10 mouse cellular contexts compared by ENCODE assay signal in genomic region chr11:120164028-120164427, GRCm38 (mm10). TPM values are rescaled to one million over a fixed set of nuclear protein-coding genes. Genes with fewer than 3 reads are reported as not detected.
DNase-seq lines count a peak whose midpoint lies in the region; ATAC-seq and TF ChIP-seq lines count a peak whose summit lies in the region.
"Had no signal": no experiment of that assay in that cellular context is flagged by ENCODE, and none has a peak within 500 bp of the region (broad histone marks: within the 10 kb centered on the region; RNA-seq: fewer than 3 reads in every experiment).

No protein-coding gene starts in this region.

- H3K4me2 ChIP-seq in heart, embryonic 12.5 days, result peak overlapping the region; percentile 55
- no peak overlapping the region for H3K4me2 ChIP-seq in liver, embryonic 11.5 days
- no peak overlapping the region for H3K4me2 ChIP-seq in liver, embryonic 12.5 days
- peak overlapping the region; percentile 40; the same call in 1 of the 2 replicates for H3K4me2 ChIP-seq in limb, embryonic 13.5 days (replicated peaks)

- intact Hi-C loops in left cerebral cortex, adult 2 months (cut with DNase I), result no loop called here

- TF ChIP-seq CTCF in left cerebral cortex, adult 2 months (IDR thresholded peaks at IDR 0.05), result no peak

- no peak for ATAC-seq in heart, embryonic 12.5 days (ENCODE audit: insufficient number of reproducible peaks, low FRiP score)
- ATAC-seq in liver, embryonic 11.5 days (replicated peaks; ENCODE audit: low FRiP score), result no peak
- no peak for ATAC-seq in liver, embryonic 12.5 days
- 0 out of 2 replicates have a peak, but pooled peaks have one; percentile 22 for ATAC-seq in limb, embryonic 13.5 days (ENCODE audit: low FRiP score, low read depth)

- peak overlapping the region; percentile 91 for H3K27ac ChIP-seq in heart, embryonic 12.5 days (ENCODE audit: poor library complexity, severe bottlenecking)
- peak overlapping the region; percentile 14; the same call in 1 of the 2 replicates for H3K27ac ChIP-seq in liver, embryonic 11.5 days (ENCODE audit: low read depth, low read length)
- H3K27ac ChIP-seq in liver, embryonic 12.5 days, result no peak overlapping the region
- peak overlapping the region; percentile 99 for H3K27ac ChIP-seq in brown adipose tissue, adult 24 weeks (replicated peaks; ENCODE audit: low read depth, low read length)
- peak overlapping the region; percentile 6; the same call in 1 of the 2 replicates for H3K27ac ChIP-seq in limb, embryonic 13.5 days
- H3K27ac ChIP-seq in left cerebral cortex, adult 2 months, result no peak overlapping the region

- H3K36me3 ChIP-seq in heart, embryonic 12.5 days, result no peaks in the 10 kb centered on the region
- H3K36me3 ChIP-seq in liver, embryonic 11.5 days (ENCODE audit: control insufficient read depth, insufficient read depth, low read length), result no peaks in the 10 kb centered on the region
- H3K36me3 ChIP-seq in liver, embryonic 12.5 days, result no peaks in the 10 kb centered on the region
- H3K36me3 ChIP-seq in limb, embryonic 13.5 days, result no peaks in the 10 kb centered on the region

- peaks cover 66% of the 10 kb centered on the region for H3K4me1 ChIP-seq in heart, embryonic 12.5 days (replicated peaks)
- H3K4me1 ChIP-seq in liver, embryonic 11.5 days (replicated peaks; ENCODE audit: control insufficient read depth, insufficient read depth, low read length), result peaks cover 24% of the 10 kb centered on the region
- peaks cover 26% of the 10 kb centered on the region for H3K4me1 ChIP-seq in liver, embryonic 12.5 days
- peaks cover 7% of the 10 kb centered on the region for H3K4me1 ChIP-seq in brown adipose tissue, adult 24 weeks (ENCODE audit: control insufficient read depth, insufficient read depth, insufficient read length, low read length)
- H3K4me1 ChIP-seq in limb, embryonic 13.5 days, result peaks cover 71% of the 10 kb centered on the region

- H3K9ac ChIP-seq in heart, embryonic 12.5 days, result peak overlapping the region; percentile 19; the same call in 1 of the 2 replicates
- H3K9ac ChIP-seq in liver, embryonic 11.5 days (ENCODE audit: low read depth, low read length), result no peak overlapping the region
- H3K9ac ChIP-seq in liver, embryonic 12.5 days, result no peak overlapping the region
- peak overlapping the region; percentile 31; the same call in 1 of the 2 replicates for H3K9ac ChIP-seq in limb, embryonic 13.5 days

- no peak overlapping the region for H3K4me3 ChIP-seq in heart, embryonic 12.5 days
- H3K4me3 ChIP-seq in liver, embryonic 11.5 days (ENCODE audit: low read depth, low read length), result no peak overlapping the region
- H3K4me3 ChIP-seq in liver, embryonic 12.5 days, result no peak overlapping the region
- H3K4me3 ChIP-seq in brown adipose tissue, adult 24 weeks (ENCODE audit: insufficient read depth, low read depth, low read length), result peak overlapping the region; percentile 39
- H3K4me3 ChIP-seq in limb, embryonic 13.5 days, result no peak overlapping the region
- no peak overlapping the region for H3K4me3 ChIP-seq in left cerebral cortex, adult 2 months

- no peak for DNase-seq in heart, adult 8-10 months (ENCODE audit: low spot score)
- DNase-seq in liver, embryonic 11.5 days (ENCODE audit: low spot score), result no peak
- no peak for DNase-seq in left cerebral cortex, adult 2 months (ENCODE audit: extremely low spot score in 1 of 2, low spot score in 2 of 2)
- DNase-seq in right cerebral cortex, postnatal 14 days, result no peak
- DNase-seq: gastrocnemius, postnatal 36 days; lung, postnatal 36 days had no signal

- H3K27me3 ChIP-seq in heart, embryonic 12.5 days (replicated peaks), result no peaks in the 10 kb centered on the region
- H3K27me3 ChIP-seq in liver, embryonic 11.5 days (replicated peaks; ENCODE audit: control insufficient read depth, insufficient read depth, low read length), result no peaks in the 10 kb centered on the region
- H3K27me3 ChIP-seq in liver, embryonic 12.5 days (replicated peaks), result no peaks in the 10 kb centered on the region
- peaks cover 4% of the 10 kb centered on the region; the same call in 1 of the 2 replicates for H3K27me3 ChIP-seq in limb, embryonic 13.5 days

- no peaks in the 10 kb centered on the region for H3K9me3 ChIP-seq in heart, embryonic 12.5 days (replicated peaks)
- H3K9me3 ChIP-seq in liver, embryonic 11.5 days (ENCODE audit: control insufficient read depth, low read length), result no peaks in the 10 kb centered on the region
- no peaks in the 10 kb centered on the region for H3K9me3 ChIP-seq in liver, embryonic 12.5 days (replicated peaks)
- no peaks in the 10 kb centered on the region for H3K9me3 ChIP-seq in limb, embryonic 13.5 days

- 62% methylated on average over 5 of the region's 5 CpGs for WGBS in heart, embryonic 12.5 days
- WGBS in liver, embryonic 11.5 days, result 63% methylated on average over 5 of the region's 5 CpGs
- 60% methylated on average over 5 of the region's 5 CpGs for WGBS in liver, embryonic 12.5 days (ENCODE audit: insufficient replicate concordance)
- WGBS in limb, embryonic 13.5 days, result 29% methylated on average over 5 of the region's 5 CpGs

RNA-seq across cellular contexts. Expression of gene Slc38a10, which starts 12.9 kb away (rescaled TPM):
- polyA plus RNA-seq in heart, embryonic 12.5 days (2016; fragmentation: Nextera tagmentation; extraction: Ambion mirVana), result 114 and 117 TPM in 2 replicates
- total RNA-seq in heart, adult 8-10 months (2022), result 100 to 1,000 TPM in 1 of 4 experiments, 10 to 100 TPM in 3; 88.9 to 104 (median 91.6) TPM
- polyA plus RNA-seq in liver, embryonic 11.5 days (2014; fragmentation: Nextera tagmentation; extraction: Ambion mirVana), result 59.4 and 64.5 TPM in 2 replicates
- 54.9 and 55.2 TPM in 2 replicates for polyA plus RNA-seq in liver, embryonic 12.5 days (2016; fragmentation: Nextera tagmentation; extraction: Ambion mirVana)
- polyA plus RNA-seq in brown adipose tissue, adult 24 weeks (2012; ENCODE audit: insufficient read depth, insufficient read length, missing spikeins), result 80.3 and 82.0 TPM in 2 replicates
- polyA plus RNA-seq in limb, embryonic 13.5 days (2015; fragmentation: Nextera tagmentation; extraction: Ambion mirVana), result 86.4 and 94.5 TPM in 2 replicates
- 10 to 100 TPM; 81.0 to 82.4 TPM for total RNA-seq in left cerebral cortex, adult 2 months (2021)

Comparison
In these comparisons a context has a peak if more than half of its experiments do, and no peak if none do; other contexts are left out.
1. H3K27ac ChIP-seq: peak in heart, embryonic 12.5 days (single experiment), liver, embryonic 11.5 days (single experiment), brown adipose tissue, adult 24 weeks (single experiment) and limb, embryonic 13.5 days (single experiment); none in liver, embryonic 12.5 days (single experiment) and left cerebral cortex, adult 2 months (single experiment).
2. H3K4me2 ChIP-seq: peak in heart, embryonic 12.5 days (single experiment) and limb, embryonic 13.5 days (single experiment); none in liver, embryonic 11.5 days (single experiment) and liver, embryonic 12.5 days (single experiment).
3. H3K9ac ChIP-seq: peak in heart, embryonic 12.5 days (single experiment) and limb, embryonic 13.5 days (single experiment); none in liver, embryonic 11.5 days (single experiment) and liver, embryonic 12.5 days (single experiment).